Mouse (Mus musculus) left cerebral cortex, adult 9 months (tissue): ENCODE measurements around the gene Pawr.
A peak's percentile ranks its signal among the peaks of the same experiment; 100 is the strongest.

Source experiments
- DNase-seq, 2 experiments: peaks; one replicate each; pipeline ENCODE4 v3.0.0; 2022; ENCODE audit warnings: low spot score in 2 of 2

The Pawr gene

DNA sequence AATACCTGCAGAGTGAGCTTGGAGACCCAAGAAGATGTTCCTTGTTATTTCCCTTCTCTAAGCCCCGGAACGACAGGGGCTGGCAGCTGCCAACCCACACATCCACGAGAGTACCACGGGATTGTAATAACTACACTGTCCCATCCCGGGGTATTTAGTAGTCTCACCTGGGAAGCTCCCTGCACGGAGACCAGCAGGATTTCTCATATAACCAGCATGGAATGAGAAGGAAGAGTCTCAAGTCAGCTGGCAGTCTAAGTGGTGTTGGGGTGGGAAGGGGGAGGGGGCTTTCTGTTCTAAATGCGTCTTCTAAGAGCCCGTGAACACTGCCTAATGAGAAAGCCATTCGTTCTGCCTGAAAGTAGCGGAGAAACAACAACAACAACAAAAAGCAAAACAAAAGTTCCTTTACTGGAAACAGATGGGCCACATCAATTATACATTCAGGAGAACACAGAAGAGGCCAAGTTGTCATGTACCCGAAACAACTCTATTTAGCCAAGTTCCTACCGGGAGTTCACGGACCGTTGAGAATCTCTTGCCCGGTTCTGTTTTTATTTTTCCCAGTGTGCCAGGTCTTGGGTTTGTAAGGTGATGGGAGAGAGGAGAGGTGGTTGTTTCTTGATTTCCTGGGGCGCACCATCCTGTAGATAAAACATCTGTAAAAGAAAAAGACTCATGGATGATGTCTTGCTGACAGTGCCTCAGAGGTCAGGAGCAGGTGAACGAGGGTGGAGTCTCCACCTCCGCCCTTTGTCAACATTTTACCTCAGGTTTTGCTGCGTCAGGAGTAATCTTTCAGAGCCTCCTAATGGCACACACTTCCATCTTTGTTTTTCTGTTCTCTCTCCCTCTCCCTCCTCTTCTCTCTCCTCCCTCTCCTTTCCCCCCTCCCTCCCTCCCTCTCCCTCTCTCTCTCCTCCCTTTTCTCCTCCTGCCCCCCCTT is 112.3 kb downstream of the Pawr start:
- no peak for DNase-seq

DNA sequence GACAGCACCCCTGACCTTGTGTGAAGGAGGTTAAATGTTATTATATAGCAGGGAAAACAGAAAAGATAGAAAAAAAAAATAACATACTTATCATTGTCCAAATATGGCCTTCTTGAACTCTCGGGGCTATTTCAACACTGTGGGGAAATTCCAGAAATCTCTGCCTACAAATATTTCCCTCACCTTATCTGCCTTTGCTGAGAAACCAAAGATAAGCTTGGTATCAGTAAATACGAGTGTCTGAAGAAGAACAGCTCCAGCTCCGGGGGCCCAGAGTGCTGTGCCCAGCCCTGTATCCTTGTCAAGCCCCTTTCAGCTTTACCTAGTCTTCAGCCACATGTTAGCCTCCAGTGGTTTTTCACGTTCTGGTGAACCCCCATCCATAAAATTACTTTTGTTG is 113.2 kb downstream of the Pawr start:
- DNase-seq: no peak

DNA sequence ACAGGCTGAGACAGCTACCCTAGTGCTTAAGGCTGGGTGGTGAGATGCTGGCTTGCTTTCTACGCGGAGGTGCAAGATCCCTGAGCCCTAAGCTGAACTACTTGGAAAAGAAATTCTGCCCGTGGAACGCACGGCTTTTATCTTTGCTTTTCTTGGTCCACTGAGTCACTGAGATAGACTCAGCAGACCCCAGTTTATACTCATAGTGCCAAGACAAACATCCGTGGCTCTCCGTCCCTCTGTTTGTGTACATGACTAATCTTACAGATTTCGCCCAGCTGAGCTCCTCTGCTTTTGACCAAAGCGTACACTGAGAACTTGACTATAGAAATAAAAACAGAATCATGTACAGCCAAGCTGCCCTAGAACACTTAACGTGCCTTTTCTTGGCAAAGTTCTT is 113.7 kb downstream of the Pawr start:
- no peak for DNase-seq

GRCm38 (mm10) chr10:108446041-108446931 is 114.4 kb downstream of the Pawr start:
- peak in 1 of 2 experiments; percentile 47 for DNase-seq

GRCm38 (mm10) chr10:108447211-108447610 is 115.3 kb downstream of the Pawr start:
- no peak for DNase-seq

GRCm38 (mm10) chr10:108448421-108448820 is 116.5 kb downstream of the Pawr start:
- DNase-seq: no peak

DNA sequence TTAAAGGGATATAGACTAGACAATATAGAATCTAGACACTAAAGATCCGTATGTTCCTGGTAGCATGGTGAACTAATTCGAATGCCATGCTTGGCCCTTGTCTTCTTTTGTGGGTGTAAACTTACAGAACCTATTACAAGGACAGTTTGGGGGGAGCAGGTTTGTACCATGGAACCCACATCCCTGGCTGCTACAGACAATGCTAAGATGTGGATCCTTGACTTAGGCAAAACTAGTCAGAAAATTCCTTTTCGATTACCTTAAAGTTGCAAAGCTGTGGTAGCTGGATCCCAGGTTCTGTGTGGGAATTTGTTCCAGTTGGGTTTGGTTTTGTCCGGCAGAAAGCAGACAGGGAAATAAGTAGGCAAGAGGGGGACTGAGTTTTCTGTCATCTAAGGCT is 118.5 kb downstream of the Pawr start:
- DNase-seq: no peak

GRCm38 (mm10) chr10:108451516-108451915 is 119.6 kb downstream of the Pawr start:
- DNase-seq: peak in 1 of 2 experiments; percentile 47

GRCm38 (mm10) chr10:108452421-108452820 is 120.5 kb downstream of the Pawr start:
- no peak for DNase-seq

DNA sequence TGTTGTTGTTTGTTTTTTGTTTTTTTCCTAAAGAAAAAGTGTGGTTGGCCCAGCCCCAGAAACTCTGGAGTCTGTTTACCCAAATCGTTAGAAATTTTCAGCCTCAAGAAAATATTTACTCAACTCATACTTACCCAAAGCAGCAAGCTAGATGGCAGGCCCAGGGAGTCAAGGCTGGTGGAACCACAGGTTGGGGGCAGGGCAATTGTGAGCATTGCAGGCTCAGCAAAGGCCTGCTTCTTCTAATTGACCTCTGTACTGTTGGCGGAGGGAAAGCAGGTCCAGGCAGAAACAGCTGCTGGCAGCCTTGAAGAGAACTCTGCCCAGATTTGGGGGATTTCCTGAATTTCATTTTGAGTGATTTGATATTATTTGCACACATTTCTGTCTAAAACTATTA is 121.6 kb downstream of the Pawr start:
- DNase-seq: no peak

GRCm38 (mm10) chr10:108454691-108455117 is 122.8 kb downstream of the Pawr start:
- peak in 1 of 2 experiments; percentile 81 for DNase-seq

- DNase-seq: no peak
These were observed 123.3 kb downstream of the Pawr start for GRCm38 (mm10) chr10:108455204-108455603.

DNA sequence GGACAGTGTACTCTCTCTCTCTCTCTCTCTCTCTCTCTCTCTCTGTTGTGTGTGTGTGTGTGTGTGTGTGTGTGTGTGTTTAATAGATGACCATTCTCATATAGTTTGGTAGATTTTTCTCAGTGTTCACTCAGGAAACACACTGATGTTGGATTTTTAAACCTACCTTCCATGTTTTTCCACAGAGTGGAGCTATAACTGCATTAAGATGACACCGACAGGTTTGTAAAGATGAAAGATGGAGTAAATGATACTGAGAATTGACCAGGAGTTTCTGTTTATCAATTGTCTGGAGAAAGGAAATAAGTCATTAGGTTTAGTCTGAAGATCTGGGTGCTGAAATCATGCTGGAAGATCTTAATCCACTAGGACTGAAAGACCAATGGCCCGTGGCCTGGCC is 124.0 kb downstream of the Pawr start:
- DNase-seq: peak in 1 of 2 experiments; percentile 19

- no peak for DNase-seq
These were observed 125.1 kb downstream of the Pawr start for GRCm38 (mm10) chr10:108457054-108457453.

- DNase-seq: no peak
These were observed 129.9 kb downstream of the Pawr start for GRCm38 (mm10) chr10:108461862-108462261.
